Mouse (Mus musculus) bone marrow macrophage, adult 2 months (primary cell): ENCODE measurements around the gene Fbxl19. TPM values are rescaled to one million over a fixed set of nuclear protein-coding genes. Genes with fewer than 3 reads are reported as not detected.

Experiments
- H3K27ac ChIP-seq: 2 replicates; pipeline ENCODE4 v1.5.1; 2012; ENCODE audit warnings: low read depth, low read length; ENCODE audit not compliant: insufficient read depth
- H3K4me1 ChIP-seq: 2 replicates; pipeline ENCODE4 v1.6.1; 2012; ENCODE audit warnings: low read length; ENCODE audit not compliant: control insufficient read depth, insufficient read depth
- H3K4me3 ChIP-seq: 2 replicates; pipeline ENCODE4 v1.5.1; 2012; ENCODE audit warnings: mild to moderate bottlenecking, low read length, moderate library complexity; ENCODE audit not compliant: insufficient read depth
- CTCF ChIP-seq: IDR thresholded peaks from 2 replicates; pipeline ENCODE4 v1.5.1; 2012; ENCODE audit warnings: low read depth, mild to moderate bottlenecking, low read length, moderate library complexity
- POLR2A ChIP-seq: IDR thresholded peaks from 2 replicates; pipeline ENCODE4 v1.6.1; 2012; ENCODE audit warnings: mild to moderate bottlenecking, low read depth, low read length, borderline replicate concordance
- polyA plus RNA-seq: library from polyadenylated mRNA; stranded (reverse); fragments of >200 nt; gene quantifications from 2 replicates; pipeline ENCODE4 v1.2.4, GENCODE M21; 2012; ENCODE audit not compliant: missing spikeins, insufficient read depth, insufficient read length

The Fbxl19 gene
- polyA plus RNA-seq, 1 experiment = 11.9 TPM

GRCm38 (mm10) chr7:127815116-127815665 lies 70.8 kb downstream of the Fbxl19 start:
- no peak for TF ChIP-seq POLR2A
- no peak for TF ChIP-seq CTCF
- no peak overlapping the region for H3K4me3 ChIP-seq
- H3K4me1 ChIP-seq = peaks cover 4% of the 10 kb centered on the region; the same call in 1 of the 2 replicates
- no peak overlapping the region for H3K27ac ChIP-seq

- H3K4me1 ChIP-seq = peaks cover 4% of the 10 kb centered on the region; the same call in 1 of the 2 replicates
- TF ChIP-seq CTCF = no peak
- TF ChIP-seq POLR2A = no peak
- no peak overlapping the region for H3K27ac ChIP-seq
- no peak overlapping the region for H3K4me3 ChIP-seq
These were observed 71.8 kb downstream of the Fbxl19 start for GRCm38 (mm10) chr7:127815954-127816821.

- Histone ChIP-seq H3K4me3 (no peak overlapping the region), H3K4me1 (peaks cover 4% of the 10 kb centered on the region; the same call in 1 of the 2 replicates), H3K27ac (no peak overlapping the region)
- no peak for TF ChIP-seq POLR2A
- no peak for TF ChIP-seq CTCF
These were observed 72.7 kb downstream of the Fbxl19 start for GRCm38 (mm10) chr7:127817053-127817452.

- Histone ChIP-seq H3K4me1 (peaks cover 9% of the 10 kb centered on the region), H3K27ac (no peak overlapping the region), H3K4me3 (no peak overlapping the region)
- TF ChIP-seq CTCF (no peak), POLR2A (no peak)
These were observed 73.4 kb downstream of the Fbxl19 start for GRCm38 (mm10) chr7:127817776-127818175.

Other genes starting within 250 kb of the Fbxl19 start
- gene Srcap, start 232.6 kb upstream of the Fbxl19 start, polyA plus RNA-seq = 56.4 and 58.1 TPM in 2 replicates
- gene Gm42715, start 225.0 kb upstream of the Fbxl19 start, polyA plus RNA-seq = 4.7 and 6.2 TPM in 2 replicates
- 3.4 and 10.8 TPM in 2 replicates for gene Tmem265, start 183.2 kb upstream of the Fbxl19 start, polyA plus RNA-seq
- 64.7 and 68.4 TPM in 2 replicates for gene Phkg2, start 171.2 kb upstream of the Fbxl19 start, polyA plus RNA-seq
- gene Ccdc189, start 155.9 kb upstream of the Fbxl19 start, polyA plus RNA-seq = 2.7 and 2.9 TPM in 2 replicates
- 42.3 and 44.5 TPM in 2 replicates for gene Rnf40, start 155.8 kb upstream of the Fbxl19 start, polyA plus RNA-seq
- 11.2 and 11.4 TPM in 2 replicates for gene Zfp629, start 128.7 kb upstream of the Fbxl19 start, polyA plus RNA-seq
- 30.4 and 40.0 TPM in 2 replicates for gene Bcl7c, start 35.6 kb upstream of the Fbxl19 start, polyA plus RNA-seq
- not detected in 2 replicates for gene Ctf1, start 31.8 kb upstream of the Fbxl19 start, polyA plus RNA-seq
- gene Ctf2, start 12.4 kb upstream of the Fbxl19 start, polyA plus RNA-seq = not detected in 2 replicates
- 44.2 and 45.8 TPM in 2 replicates for gene Orai3, start 25.3 kb downstream of the Fbxl19 start, polyA plus RNA-seq
- 28.2 and 30.1 TPM in 2 replicates for gene Setd1a, start 32.1 kb downstream of the Fbxl19 start, polyA plus RNA-seq
- gene Gm49388, start 41.1 kb downstream of the Fbxl19 start, polyA plus RNA-seq = not detected in 2 replicates
- gene Hsd3b7, start 56.1 kb downstream of the Fbxl19 start, polyA plus RNA-seq = 43.4 and 47.9 TPM in 2 replicates
- 152 and 168 TPM in 2 replicates for gene Stx4a, start 79.8 kb downstream of the Fbxl19 start, polyA plus RNA-seq
- gene Stx1b, start 80.0 kb downstream of the Fbxl19 start, polyA plus RNA-seq = not detected in 2 replicates
- 14.7 and 16.7 TPM in 2 replicates for gene Zfp646, start 131.7 kb downstream of the Fbxl19 start, polyA plus RNA-seq
- gene Zfp668, start 132.3 kb downstream of the Fbxl19 start, polyA plus RNA-seq = 8.0 and 9.8 TPM in 2 replicates
- 0.86 and 1.0 TPM in 2 replicates for gene Prss53, start 146.4 kb downstream of the Fbxl19 start, polyA plus RNA-seq
- gene Gm21974, start 150.9 kb downstream of the Fbxl19 start, polyA plus RNA-seq = not detected in 2 replicates
- 93.3 and 116 TPM in 2 replicates for gene Vkorc1, start 151.1 kb downstream of the Fbxl19 start, polyA plus RNA-seq
- 50.9 and 73.8 TPM in 2 replicates for gene Bckdk, start 159.5 kb downstream of the Fbxl19 start, polyA plus RNA-seq
- 23.7 and 29.1 TPM in 2 replicates for gene Kat8, start 168.0 kb downstream of the Fbxl19 start, polyA plus RNA-seq
- gene Prss8, start 185.6 kb downstream of the Fbxl19 start, polyA plus RNA-seq = not detected in 2 replicates
- gene Prss36, start 202.2 kb downstream of the Fbxl19 start, polyA plus RNA-seq = 1.7 and 2.6 TPM in 2 replicates
- gene Fus, start 222.9 kb downstream of the Fbxl19 start, polyA plus RNA-seq = 318 and 323 TPM in 2 replicates
- 126 and 140 TPM in 2 replicates for gene Pycard, start 249.3 kb downstream of the Fbxl19 start, polyA plus RNA-seq